Mouse (Mus musculus) midbrain, embryonic 12.5 days (tissue): ENCODE measurements around the gene Rassf7. TPM values are rescaled to one million over a fixed set of nuclear protein-coding genes. Genes with fewer than 3 reads are reported as not detected.

ENCODE experiments used
- ATAC-seq: fragments of 200-750 bp; cut with Nextera tagmentation; 2 replicates; pipeline ENCODE4 v1.8.0; 2017; ENCODE audit warnings: low read depth, moderate TSS enrichment, moderate library complexity; ENCODE audit not compliant: low FRiP score
- H3K27ac ChIP-seq: fragments of 300-500 bp; sonication (generic); replicated peaks from 2 replicates; pipeline ENCODE4 v1.5.1; 2016; ENCODE audit warnings: mild to moderate bottlenecking
- H3K27me3 ChIP-seq: fragments of 300-500 bp; sonication (generic); 2 replicates; pipeline ENCODE4 v1.6.1; 2016; ENCODE audit warnings: mild to moderate bottlenecking
- H3K36me3 ChIP-seq: fragments of 300-500 bp; sonication (generic); 2 replicates; pipeline ENCODE4 v1.6.1; 2016
- H3K4me1 ChIP-seq: fragments of 300-500 bp; sonication (generic); 2 replicates; pipeline ENCODE4 v1.6.1; 2016
- H3K4me2 ChIP-seq: fragments of 300-500 bp; sonication (generic); replicated peaks from 2 replicates; pipeline ENCODE4 v1.6.1; 2016; ENCODE audit warnings: mild to moderate bottlenecking, moderate library complexity
- H3K4me3 ChIP-seq: fragments of 300-500 bp; sonication (generic); 2 replicates; pipeline ENCODE4 v1.5.1; 2016; ENCODE audit warnings: mild to moderate bottlenecking
- H3K9ac ChIP-seq: fragments of 300-500 bp; sonication (generic); replicated peaks from 2 replicates; pipeline ENCODE4 v1.6.1; 2016; ENCODE audit warnings: mild to moderate bottlenecking, moderate library complexity
- H3K9me3 ChIP-seq: fragments of 300-500 bp; sonication (generic); 2 replicates; pipeline ENCODE4 v1.6.1; 2016; ENCODE audit warnings: mild to moderate bottlenecking
- WGBS: fragments of 180-500 bp; shearing (Covaris S2); methylation state at CpG from one replicate; pipeline ENCODE4 v1.1.7; 2016; 5-methylcytosine and 5-hydroxymethylcytosine counted together
- polyA plus RNA-seq: library from polyadenylated mRNA; unstranded; fragments of >200 nt; fragmentation: Nextera tagmentation; extraction: Ambion mirVana; gene quantifications from 2 replicates; pipeline ENCODE4 v1.2.1, GENCODE M21; 2016

Rassf7 gene
- polyA plus RNA-seq, 1 experiment from 2014 or later, result 40.1 TPM

DNA sequence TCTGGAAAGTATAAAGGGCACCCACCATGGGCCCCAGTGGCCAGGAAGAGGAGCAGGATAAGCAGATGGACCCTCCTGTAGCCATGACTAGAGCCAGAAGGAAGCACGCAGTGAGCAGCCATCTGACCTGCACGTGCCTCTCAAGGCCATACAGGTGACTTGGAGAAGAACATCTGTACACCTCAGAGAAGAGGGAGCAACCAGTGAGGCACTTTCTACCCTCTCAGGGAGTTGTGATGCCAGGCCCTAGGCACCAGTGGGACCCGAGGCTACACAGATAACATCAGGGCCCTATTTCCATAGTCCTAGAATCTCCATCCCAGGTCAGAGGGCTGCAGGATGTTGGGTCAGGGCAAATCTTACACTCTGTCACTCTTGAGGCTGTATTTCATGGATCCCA lies 25.4 kb upstream of the Rassf7 start:
- Histone ChIP-seq H3K36me3 (peaks cover 36% of the 10 kb centered on the region), H3K27me3 (no peaks in the 10 kb centered on the region), H3K9ac (no peak overlapping the region), H3K4me3 (no peak overlapping the region), H3K9me3 (no peaks in the 10 kb centered on the region), H3K4me1 (peaks cover 19% of the 10 kb centered on the region), H3K27ac (no peak overlapping the region), H3K4me2 (no peak overlapping the region)
- 85% methylated on average over 3 of the region's 3 CpGs for WGBS
- no peak for ATAC-seq

DNA sequence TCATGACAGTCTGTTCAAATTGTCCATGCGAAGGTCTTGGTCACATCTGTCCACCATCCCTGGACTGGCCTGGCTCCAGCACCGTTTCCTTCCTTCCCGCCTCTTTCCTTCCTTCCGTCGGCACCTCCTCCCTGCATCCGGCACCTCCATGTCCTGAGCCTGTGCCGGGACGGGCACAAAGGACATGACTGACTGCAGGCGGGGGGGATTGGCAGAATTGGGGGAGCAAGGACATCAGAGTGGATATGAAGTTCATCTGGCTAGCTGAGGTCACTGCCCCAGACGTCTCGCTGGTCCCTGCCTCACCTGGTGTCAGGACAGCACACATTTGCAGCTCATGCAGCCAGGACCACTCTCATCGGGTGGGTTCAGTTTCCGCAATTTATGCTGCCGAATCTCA lies 24.6 kb upstream of the Rassf7 start:
- no peak overlapping the region for H3K9ac ChIP-seq
- no peaks in the 10 kb centered on the region for H3K27me3 ChIP-seq
- peaks cover 27% of the 10 kb centered on the region for H3K4me1 ChIP-seq
- WGBS, result 93% methylated on average over 14 of the region's 14 CpGs
- no peak overlapping the region for H3K4me2 ChIP-seq
- no peaks in the 10 kb centered on the region for H3K9me3 ChIP-seq
- no peak overlapping the region for H3K27ac ChIP-seq
- no peak for ATAC-seq
- peaks cover 36% of the 10 kb centered on the region for H3K36me3 ChIP-seq
- no peak overlapping the region for H3K4me3 ChIP-seq

DNA sequence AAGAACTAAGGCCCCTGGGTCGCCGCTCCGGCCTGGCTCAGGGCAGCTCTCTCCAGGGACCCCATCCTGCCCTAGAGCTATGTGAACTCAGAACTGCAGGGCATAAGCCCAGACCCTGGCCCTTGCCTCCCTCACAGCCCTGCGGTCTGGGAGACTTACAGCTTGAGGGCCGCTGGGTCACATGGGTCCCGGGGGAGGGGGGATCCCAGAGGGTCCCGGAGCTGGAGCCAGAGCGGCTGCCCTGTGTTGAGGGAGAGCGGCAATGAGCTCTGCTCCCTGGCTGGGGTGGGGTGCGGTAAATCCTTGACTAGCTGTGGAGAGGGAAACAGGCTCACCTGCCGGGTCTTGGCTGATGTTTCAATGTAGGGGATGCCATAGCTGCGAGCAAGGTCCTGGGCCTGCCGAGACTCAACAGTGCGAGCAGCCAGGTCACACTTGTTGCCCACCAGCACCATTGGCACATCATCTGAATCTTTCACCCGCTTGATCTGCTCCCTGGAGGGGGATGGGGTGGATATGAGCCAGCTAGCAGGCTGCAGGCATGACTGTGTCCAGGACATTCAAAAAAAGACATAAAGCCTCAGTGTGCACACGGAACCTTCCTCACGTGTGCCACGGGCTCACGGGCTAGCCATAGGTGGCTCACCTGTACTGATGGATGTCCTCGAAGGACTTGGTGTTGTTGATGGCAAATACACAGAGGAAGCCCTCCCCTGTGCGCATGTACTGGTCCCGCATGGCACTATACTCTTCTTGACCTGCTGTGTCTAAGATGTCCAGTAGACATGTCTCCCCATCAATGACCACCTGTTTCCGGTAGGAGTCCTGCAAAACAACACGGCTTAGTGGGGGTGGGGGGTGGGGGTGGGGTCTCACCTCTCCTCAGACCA lies 23.6 kb upstream of the Rassf7 start:
- Histone ChIP-seq H3K4me2 (peak overlapping the region; percentile 93; the same call in 1 of the 2 replicates), H3K36me3 (peaks cover 36% of the 10 kb centered on the region), H3K9me3 (no peaks in the 10 kb centered on the region), H3K9ac (peak overlapping the region; percentile 97; the same call in 1 of the 2 replicates), H3K27me3 (no peaks in the 10 kb centered on the region), H3K4me1 (peaks cover 28% of the 10 kb centered on the region), H3K27ac (no peak overlapping the region), H3K4me3 (peak overlapping the region; percentile 93)
- no peak for ATAC-seq
- WGBS, result 90% methylated on average over 24 of the region's 24 CpGs

DNA sequence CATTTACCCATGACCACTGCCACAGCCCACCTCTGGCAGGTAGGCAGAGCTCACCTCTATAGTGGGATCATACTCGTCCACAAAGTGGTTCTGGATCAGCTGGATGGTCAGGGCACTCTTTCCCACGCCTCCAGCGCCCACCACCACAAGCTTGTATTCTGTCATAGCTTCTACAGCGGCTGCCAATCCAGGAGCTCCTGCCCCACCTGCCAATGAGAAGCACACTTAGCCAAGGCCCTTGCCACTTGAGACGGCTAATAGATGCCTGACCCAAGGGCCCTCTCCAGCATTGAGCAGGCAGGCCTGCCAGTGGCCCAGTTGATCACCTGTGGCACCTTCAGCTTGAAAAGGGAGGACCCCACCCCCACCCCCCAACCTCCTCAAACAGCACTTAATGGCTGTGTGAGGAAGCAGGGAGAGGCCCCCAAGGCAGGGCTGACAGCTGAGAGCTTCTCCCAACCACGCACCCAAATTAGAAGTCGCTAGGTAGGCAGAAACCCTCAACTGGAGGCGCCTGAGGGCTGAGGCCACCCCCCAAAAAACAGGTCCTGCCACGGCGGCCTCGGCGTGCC lies 22.8 kb upstream of the Rassf7 start:
- peaks cover 28% of the 10 kb centered on the region for H3K4me1 ChIP-seq
- H3K36me3 ChIP-seq, result peaks cover 36% of the 10 kb centered on the region
- peak overlapping the region; percentile 97 for H3K9ac ChIP-seq
- no peak for ATAC-seq
- peak overlapping the region; percentile 93 for H3K4me2 ChIP-seq
- H3K4me3 ChIP-seq, result peak overlapping the region; percentile 93
- WGBS, result 31% methylated on average over 12 of the region's 12 CpGs
- H3K27ac ChIP-seq, result peak overlapping the region; percentile 85
- no peaks in the 10 kb centered on the region for H3K27me3 ChIP-seq
- H3K9me3 ChIP-seq, result no peaks in the 10 kb centered on the region

DNA sequence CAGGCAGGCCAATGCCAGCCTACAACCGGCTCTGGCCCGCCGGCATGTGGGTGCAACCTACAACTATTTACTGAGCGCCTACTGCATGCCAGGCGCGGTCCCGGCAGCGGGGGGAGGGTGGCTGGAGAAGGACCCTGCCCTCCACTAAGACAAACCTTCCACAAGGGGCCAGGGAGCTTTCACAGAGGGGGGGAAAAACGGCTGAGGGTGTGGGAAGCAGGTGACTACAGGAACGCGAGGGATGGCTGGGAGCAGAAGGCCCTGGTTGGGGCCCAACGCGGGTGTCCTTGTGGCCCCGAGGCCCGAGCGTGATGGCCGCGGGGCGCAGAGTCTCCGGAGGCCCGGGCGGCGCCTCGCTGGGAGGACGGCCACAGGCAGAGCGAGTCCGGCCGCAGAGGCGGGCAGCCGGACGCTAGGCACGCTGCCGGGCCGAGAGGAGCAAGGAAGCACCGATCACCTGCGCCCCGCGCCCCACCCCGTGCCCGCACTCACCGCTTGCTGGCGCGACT lies 22.3 kb upstream of the Rassf7 start:
- ATAC-seq, result no peak; the same call in none of the 2 replicates
- H3K4me1 ChIP-seq, result peaks cover 28% of the 10 kb centered on the region
- H3K27me3 ChIP-seq, result no peaks in the 10 kb centered on the region
- peak overlapping the region; percentile 93 for H3K4me2 ChIP-seq
- peaks cover 36% of the 10 kb centered on the region for H3K36me3 ChIP-seq
- H3K27ac ChIP-seq, result peak overlapping the region; percentile 85
- no peaks in the 10 kb centered on the region for H3K9me3 ChIP-seq
- peak overlapping the region; percentile 97 for H3K9ac ChIP-seq
- H3K4me3 ChIP-seq, result peak overlapping the region; percentile 93
- 0% methylated on average over 36 of the region's 43 CpGs for WGBS

DNA sequence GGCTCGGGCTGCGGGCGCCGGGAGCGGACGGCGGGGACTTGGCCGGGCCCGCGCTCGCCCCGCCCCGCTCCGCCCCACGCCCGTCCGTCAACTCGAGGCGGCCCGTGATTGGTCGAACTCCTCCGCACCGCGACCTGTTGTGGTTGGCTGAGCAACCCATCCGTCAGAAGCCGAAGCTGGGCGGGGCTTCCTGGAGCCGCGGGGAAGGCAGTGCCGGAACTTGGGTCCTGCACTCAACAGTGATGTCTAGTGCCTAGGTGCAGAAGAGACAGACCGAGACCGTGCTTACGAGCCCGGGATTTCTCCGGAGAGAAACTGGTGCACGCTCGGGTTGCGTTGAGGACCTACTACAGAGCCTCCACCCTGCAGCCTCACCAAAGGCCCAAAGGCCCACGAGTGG lies 21.7 kb upstream of the Rassf7 start, which contains the start of the genes Hras and Lrrc56:
Hras (minus strand) TSS at position 58 of the 400 bp plus-strand sequence.
Lrrc56 (plus strand) TSS at position 210 of the 400 bp plus-strand sequence.
- no peaks in the 10 kb centered on the region for H3K9me3 ChIP-seq
- peaks cover 35% of the 10 kb centered on the region for H3K36me3 ChIP-seq
- peak within 1 kb of the TSS; percentile 93 for H3K4me3 ChIP-seq
- H3K4me1 ChIP-seq, result peaks cover 28% of the 10 kb centered on the region
- peak within 1 kb of the TSS; percentile 93 for H3K4me2 ChIP-seq
- no peaks in the 10 kb centered on the region for H3K27me3 ChIP-seq
- H3K9ac ChIP-seq, result peak within 1 kb of the TSS; percentile 97
- WGBS, result 0% methylated on average over 36 of the region's 39 CpGs
- ATAC-seq, result peak; percentile 95
- H3K27ac ChIP-seq, result peak within 1 kb of the TSS; percentile 85

DNA sequence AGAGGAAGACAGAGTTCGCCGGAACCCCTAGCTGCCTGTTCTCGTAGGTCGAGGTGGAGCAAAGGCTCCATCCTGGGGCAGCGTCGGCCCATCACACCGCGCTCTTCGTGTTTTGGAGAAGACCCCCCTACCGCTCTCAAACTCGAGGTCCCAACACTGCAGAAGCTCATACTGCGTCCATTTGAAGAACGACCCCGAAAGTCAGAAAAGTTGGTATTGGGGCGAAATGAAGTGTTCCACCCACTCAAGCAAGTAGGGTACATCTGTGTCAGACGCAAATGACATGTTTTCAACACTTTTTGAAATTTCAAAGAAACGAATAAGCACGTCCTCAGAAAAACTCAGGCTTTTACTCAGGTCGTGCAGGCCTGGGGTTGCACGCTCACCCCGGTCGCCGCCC lies 21.3 kb upstream of the Rassf7 start:
- peaks cover 31% of the 10 kb centered on the region for H3K36me3 ChIP-seq
- ATAC-seq, result no peak
- WGBS, result under 1% methylated on average over 23 of the region's 23 CpGs

DNA sequence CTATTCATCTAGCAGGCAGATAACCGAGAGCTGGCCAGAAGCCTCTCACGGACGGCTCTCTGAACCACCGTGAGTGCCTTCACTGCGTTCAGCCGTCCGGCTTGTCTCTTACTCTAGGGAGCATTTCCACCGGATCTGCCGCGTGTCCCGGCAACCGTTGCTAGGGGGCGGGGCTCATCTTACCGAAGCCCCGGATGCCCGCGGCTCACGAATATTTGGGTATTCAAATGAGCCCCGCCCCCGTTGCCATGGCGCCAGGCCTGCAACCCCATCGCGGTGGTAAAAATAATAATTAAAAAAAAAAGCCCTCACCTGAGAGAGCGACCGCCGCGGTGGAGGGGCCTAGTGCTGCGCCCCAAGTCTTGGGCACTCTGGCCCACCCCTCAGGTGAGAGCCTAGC lies 20.8 kb upstream of the Rassf7 start:
- peak overlapping the region; percentile 93 for H3K4me2 ChIP-seq
- H3K9me3 ChIP-seq, result no peaks in the 10 kb centered on the region
- peak; percentile 25 for ATAC-seq
- H3K4me3 ChIP-seq, result peak overlapping the region; percentile 93
- H3K9ac ChIP-seq, result peak overlapping the region; percentile 63
- peaks cover 28% of the 10 kb centered on the region for H3K4me1 ChIP-seq
- WGBS, result under 1% methylated on average over 28 of the region's 28 CpGs
- H3K27me3 ChIP-seq, result no peaks in the 10 kb centered on the region
- peak overlapping the region; percentile 75 for H3K27ac ChIP-seq
- peaks cover 27% of the 10 kb centered on the region for H3K36me3 ChIP-seq

More for the DNA sequence above, 21.3 kb upstream of the Rassf7 start:
- H3K27ac ChIP-seq, result peak overlapping the region; percentile 75
- peaks cover 28% of the 10 kb centered on the region for H3K4me1 ChIP-seq
- peak overlapping the region; percentile 93 for H3K4me2 ChIP-seq
- H3K4me3 ChIP-seq, result peak overlapping the region; percentile 93
- no peaks in the 10 kb centered on the region for H3K9me3 ChIP-seq
- H3K27me3 ChIP-seq, result no peaks in the 10 kb centered on the region
- H3K9ac ChIP-seq, result peak overlapping the region; percentile 59

DNA sequence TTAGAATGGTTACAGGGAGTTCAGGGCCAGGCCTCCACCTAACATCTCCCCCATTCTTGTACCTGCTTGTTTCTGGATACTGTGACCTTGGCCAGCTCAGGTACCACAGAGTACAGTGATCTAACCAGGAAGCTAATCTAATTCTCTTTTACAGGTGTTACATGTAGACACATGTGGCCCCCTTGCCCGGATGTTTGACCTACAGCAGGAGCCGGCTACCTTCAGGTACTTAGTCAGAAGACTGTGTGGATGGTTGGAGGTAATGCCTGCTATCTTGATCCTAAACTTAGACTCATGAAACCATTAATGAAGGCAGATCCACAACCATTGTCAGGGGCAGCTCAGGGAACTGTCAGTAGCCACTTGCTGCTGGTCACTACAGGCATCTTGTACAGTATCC lies 19.9 kb upstream of the Rassf7 start:
- Histone ChIP-seq H3K4me1 (peaks cover 28% of the 10 kb centered on the region), H3K4me2 (peak overlapping the region; percentile 93), H3K36me3 (peaks cover 17% of the 10 kb centered on the region), H3K27ac (no peak overlapping the region), H3K27me3 (no peaks in the 10 kb centered on the region), H3K4me3 (no peak overlapping the region), H3K9me3 (no peaks in the 10 kb centered on the region), H3K9ac (no peak overlapping the region)
- ATAC-seq, result no peak
- 94% methylated on average over 2 of the region's 2 CpGs for WGBS

DNA sequence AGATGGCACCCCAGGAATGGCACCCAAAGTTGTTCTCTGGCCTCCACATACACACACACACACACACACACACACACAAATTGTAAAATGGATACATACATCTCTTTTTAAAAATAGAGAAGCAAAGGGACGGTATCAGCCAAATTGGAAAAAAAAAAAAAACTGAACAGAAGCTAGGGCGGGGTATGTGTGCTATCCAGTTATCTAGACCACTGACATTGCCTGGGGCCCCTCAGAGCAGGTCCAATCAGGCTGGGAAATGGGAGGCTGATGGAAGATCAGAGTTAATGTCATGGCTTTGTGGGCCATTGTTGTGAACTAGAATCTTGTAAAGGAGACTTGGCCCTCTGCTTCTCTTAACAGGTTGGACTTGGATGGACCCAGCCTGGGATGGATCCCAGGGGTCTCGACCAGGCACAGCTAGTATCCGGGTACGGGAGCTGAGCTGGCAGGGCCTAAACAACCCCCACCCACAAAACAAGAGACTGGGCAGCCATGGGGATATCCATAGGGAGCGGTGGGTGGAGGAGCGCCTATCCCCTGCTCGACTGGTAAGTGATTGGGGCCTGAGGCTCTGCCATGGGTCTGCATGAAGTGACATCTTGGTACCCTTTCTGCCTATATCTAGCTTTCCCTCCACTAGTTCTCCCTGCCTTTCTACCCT lies 18.9 kb upstream of the Rassf7 start:
- WGBS, result 88% methylated on average over 8 of the region's 8 CpGs
- H3K27me3 ChIP-seq, result no peaks in the 10 kb centered on the region
- H3K4me1 ChIP-seq, result peaks cover 27% of the 10 kb centered on the region
- H3K4me3 ChIP-seq, result no peak overlapping the region
- no peak for ATAC-seq
- no peak overlapping the region for H3K4me2 ChIP-seq
- H3K9ac ChIP-seq, result no peak overlapping the region
- H3K27ac ChIP-seq, result no peak overlapping the region
- H3K36me3 ChIP-seq, result peaks cover 7% of the 10 kb centered on the region
- H3K9me3 ChIP-seq, result no peaks in the 10 kb centered on the region

DNA sequence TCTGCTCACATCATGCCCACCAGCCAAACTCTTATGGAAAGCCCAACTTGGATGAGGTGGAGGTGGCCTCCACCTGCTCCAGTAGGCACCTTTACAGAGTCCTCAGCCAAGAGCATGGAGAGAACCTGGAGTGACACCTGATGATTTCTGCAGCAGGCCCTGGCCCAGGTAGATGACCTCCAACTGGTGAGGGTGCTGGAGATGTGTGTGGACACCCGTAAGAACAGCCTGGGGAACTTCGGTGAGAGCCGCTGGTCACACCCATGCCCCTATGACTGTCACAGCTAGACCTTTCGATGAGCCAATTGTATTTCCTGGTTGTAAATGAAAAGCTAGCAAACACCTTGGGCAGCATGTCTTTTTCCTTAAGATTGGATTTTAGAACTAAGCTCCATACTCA lies 17.5 kb upstream of the Rassf7 start:
- 92% methylated on average over 4 of the region's 4 CpGs for WGBS
- Histone ChIP-seq H3K27me3 (no peaks in the 10 kb centered on the region), H3K9me3 (no peaks in the 10 kb centered on the region), H3K9ac (no peak overlapping the region), H3K4me2 (no peak overlapping the region), H3K4me3 (no peak overlapping the region), H3K36me3 (no peaks in the 10 kb centered on the region), H3K4me1 (peaks cover 14% of the 10 kb centered on the region), H3K27ac (no peak overlapping the region)
- ATAC-seq, result no peak
